Mouse (Mus musculus) T-cell, adult 66 days (primary cell): ENCODE results near the gene Vps35. TPM values are rescaled to one million over a fixed set of nuclear protein-coding genes. Genes with fewer than 3 reads are reported as not detected.

Experiments used
- total RNA-seq, 2 experiments: library from RNA; stranded (reverse); gene quantifications; 3 replicates in 1 of 2; 4 replicates in 1 of 2; pipeline ENCODE4 v1.2.4; 2023

Vps35 gene
- 10 to 100 TPM; 54.9 to 66.1 TPM for total RNA-seq

DNA sequence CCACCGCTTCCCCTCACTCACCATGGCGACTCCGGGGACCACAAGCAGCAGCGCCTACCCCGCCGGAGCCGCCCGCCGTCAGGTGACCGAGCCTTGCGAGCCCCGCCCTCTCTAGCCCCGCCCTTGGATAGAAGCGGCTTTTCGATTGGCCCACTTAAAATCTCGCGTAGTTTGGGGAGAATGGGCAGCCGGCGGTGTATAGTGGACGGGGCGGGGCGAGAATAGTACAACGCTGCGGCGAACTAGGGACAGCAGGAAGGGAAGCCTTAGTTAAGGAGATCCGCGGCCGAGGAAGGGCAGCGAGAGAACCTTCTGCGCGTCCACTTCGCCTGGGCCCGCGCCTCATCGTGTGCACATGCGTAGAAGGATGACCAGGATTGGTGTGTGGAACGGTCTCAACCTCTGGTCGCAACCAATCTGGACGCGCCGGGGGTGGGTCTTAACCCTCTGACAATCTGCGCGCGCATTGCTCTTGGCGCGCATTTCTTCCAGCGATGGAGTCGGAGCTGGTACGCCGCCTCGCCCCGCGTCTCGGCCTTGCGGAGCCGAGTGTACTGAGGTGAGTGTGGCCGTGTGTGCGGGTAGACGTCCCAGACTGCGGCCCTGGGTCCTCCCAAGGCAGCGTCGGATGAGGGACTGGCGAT, at the start of gene Vps35, which contains the start of gene Orc6:
Gene Vps35, minus strand, starts transcription at position 369 of the 644 bp plus-strand sequence.
Gene Orc6, plus strand, starts transcription at position 199 of the 644 bp plus-strand sequence.

DNA sequence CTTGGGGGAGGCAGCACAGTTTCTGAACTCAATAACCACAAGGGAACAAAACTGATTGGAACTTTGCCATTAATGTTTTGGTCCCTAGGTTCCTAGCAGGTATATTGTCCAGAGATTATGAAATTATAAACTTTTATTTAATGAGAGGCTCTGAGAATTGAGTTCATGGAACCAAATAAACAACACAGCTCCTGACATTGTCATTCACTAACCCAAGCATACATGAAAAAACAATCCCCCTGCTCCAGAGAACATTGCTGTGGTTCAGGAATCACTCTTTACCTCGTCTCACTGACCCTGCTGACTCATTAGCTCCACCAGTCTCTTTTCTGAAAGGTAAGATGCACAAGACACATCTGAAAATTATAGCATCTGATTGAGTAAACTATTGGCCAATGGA, 73.9 kb downstream of the Vps35 start, which contains the start of gene Olfr371:
Gene Olfr371, plus strand, starts transcription at position 301 of the 400 bp plus-strand sequence.

Other genes starting within 250 kb of the Vps35 start
- gene Fbxw9, start 239.7 kb downstream of the Vps35 start, total RNA-seq = 10 to 100 TPM; 14.6 to 16.2 TPM
- gene Gm5741, start 231.8 kb downstream of the Vps35 start, total RNA-seq = not detected
- 100 to 1,000 TPM in 1 of 2 experiments, 10 to 100 TPM in 1; 84.0 to 107 TPM for gene Dhps, start 228.0 kb downstream of the Vps35 start, total RNA-seq
- gene Wdr83os, start 219.1 kb downstream of the Vps35 start, total RNA-seq = 10 to 100 TPM; 54.2 to 62.3 TPM
- gene Wdr83, start 218.5 kb downstream of the Vps35 start, total RNA-seq = 10 to 100 TPM; 13.1 to 20.0 TPM
- gene Man2b1, start 216.5 kb downstream of the Vps35 start, total RNA-seq = 100 to 1,000 TPM; 108 to 116 TPM
- gene Zfp791, start 176.7 kb downstream of the Vps35 start, total RNA-seq = not detected
- gene Cks1brt, start 147.9 kb downstream of the Vps35 start, total RNA-seq = not detected
- gene Olfr371, start 73.8 kb downstream of the Vps35 start, total RNA-seq = not detected
- gene Orc6, start 170 bp downstream of the Vps35 start, total RNA-seq = 10 to 100 TPM; 40.1 to 49.5 TPM
- under 1 TPM in 1 of 2 experiments, not detected in 1; 0.83 TPM for gene Mylk3, start 86.5 kb upstream of the Vps35 start, total RNA-seq
- 10 to 100 TPM; 17.0 to 18.3 TPM for gene 4921524J17Rik, start 133.0 kb upstream of the Vps35 start, total RNA-seq
- under 1 TPM; 0.77 to 0.87 TPM for gene Gpt2, start 192.8 kb upstream of the Vps35 start, total RNA-seq